Mouse (Mus musculus): ENCODE data around the gene Atp5h.

DNA sequence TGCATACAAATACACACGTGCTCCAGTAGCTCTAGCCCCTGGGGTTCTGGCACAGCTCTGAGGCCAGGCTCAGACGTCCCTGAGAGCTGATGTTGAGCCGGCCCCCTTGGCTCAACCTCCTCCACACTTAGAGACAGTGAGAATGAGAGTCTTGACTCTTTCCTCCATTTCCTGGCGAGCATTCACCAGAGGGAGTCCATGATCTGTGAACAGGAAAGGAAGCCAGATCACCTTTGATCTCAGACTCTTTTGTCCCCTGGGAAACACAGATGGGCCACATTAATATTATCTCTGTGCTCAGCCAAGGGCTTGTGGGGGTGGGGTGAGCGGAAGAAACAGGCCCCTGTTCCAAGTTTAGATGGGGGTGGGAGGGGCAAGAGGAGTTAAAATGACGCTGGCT, 37.6 kb upstream of the Atp5h start:
- TF ChIP-seq CTCF (IDR thresholded peaks at IDR 0.05; ENCODE audit: low read depth) (no peak), EP300 (IDR thresholded peaks at IDR 0.05; ENCODE audit: low read depth) (no peak)
